ENCODE assay signal across 16 mouse cellular contexts in genomic region chr16:96408064-96408465, GRCm38 (mm10). TPM values are rescaled to one million over a fixed set of nuclear protein-coding genes. Genes with fewer than 3 reads are reported as not detected.
DNase-seq lines count a peak whose midpoint lies in the region; ATAC-seq and TF ChIP-seq lines count a peak whose summit lies in the region.
"Had no signal": no experiment of that assay in that cellular context is flagged by ENCODE, and none has a peak within 500 bp of the region (broad histone marks: within the 10 kb centered on the region; RNA-seq: fewer than 3 reads in every experiment).

No protein-coding gene starts in this region.

- no peaks in the 10 kb centered on the region for H3K9me3 ChIP-seq in kidney, postnatal 0 days (replicated peaks; ENCODE audit: low read length)
- H3K9me3 ChIP-seq in heart, embryonic 15.5 days (replicated peaks) = no peaks in the 10 kb centered on the region
- H3K9me3 ChIP-seq: limb, embryonic 13.5 days; lung, embryonic 15.5 days had no signal

- H3K27me3 ChIP-seq in kidney, postnatal 0 days (ENCODE audit: insufficient read depth, low read length) = no peaks in the 10 kb centered on the region
- no peaks in the 10 kb centered on the region for H3K27me3 ChIP-seq in heart, embryonic 15.5 days
- no peaks in the 10 kb centered on the region for H3K27me3 ChIP-seq in cerebellum, adult 2 months (ENCODE audit: control insufficient read depth, insufficient read depth, low read length)
- H3K27me3 ChIP-seq: limb, embryonic 13.5 days; lung, embryonic 15.5 days; Patski had no signal

- H3K27ac ChIP-seq in kidney, postnatal 0 days = no peak overlapping the region
- peak overlapping the region; percentile 61 for H3K27ac ChIP-seq in heart, embryonic 15.5 days
- no peak overlapping the region for H3K27ac ChIP-seq in cerebellum, adult 2 months (ENCODE audit: insufficient read depth, low read length)
- H3K27ac ChIP-seq: limb, embryonic 13.5 days; lung, embryonic 15.5 days had no signal

- TF ChIP-seq POLR2A in cerebellum, adult 2 months (IDR thresholded peaks at IDR 0.05; ENCODE audit: borderline replicate concordance, insufficient read depth, low read length) = no peak

- H3K4me3 ChIP-seq in kidney, postnatal 0 days (replicated peaks; ENCODE audit: low read depth, low read length) = no peak overlapping the region
- H3K4me3 ChIP-seq in heart, embryonic 15.5 days = no peak overlapping the region
- no peak overlapping the region for H3K4me3 ChIP-seq in cerebellum, adult 2 months (replicated peaks; ENCODE audit: insufficient read depth, low read depth, low read length)
- H3K4me3 ChIP-seq: erythroblast, embryonic 14.5 days; limb, embryonic 13.5 days; lung, embryonic 15.5 days had no signal

- peak; percentile 20 for DNase-seq in embryo, embryonic 11 days
- no peak for DNase-seq in embryo, embryonic 9.5 days (ENCODE audit: extremely low spot score)
- DNase-seq in kidney, postnatal 0 days (ENCODE audit: low spot score) = peak; percentile 2
- no peak for DNase-seq in kidney, postnatal 25 days
- peak; percentile 45 for DNase-seq in 416B (ENCODE audit: low read depth)
- no peak for DNase-seq in cerebellum, adult 2 months
- DNase-seq: adrenal gland, adult 8-10 months; cerebellum, adult 11-12 months; gastrocnemius, postnatal 36 days; kidney, adult 8-10 months had no signal

- H3K9ac ChIP-seq in kidney, postnatal 0 days (ENCODE audit: low read depth, low read length) = no peak overlapping the region
- no peak overlapping the region for H3K9ac ChIP-seq in heart, embryonic 15.5 days
- H3K9ac ChIP-seq: limb, embryonic 13.5 days; lung, embryonic 15.5 days had no signal

- H3K4me2 ChIP-seq in kidney, postnatal 0 days (ENCODE audit: low read length) = no peak overlapping the region
- H3K4me2 ChIP-seq in heart, embryonic 15.5 days = no peak overlapping the region
- H3K4me2 ChIP-seq: limb, embryonic 13.5 days; lung, embryonic 15.5 days had no signal

- H3K36me3 ChIP-seq in kidney, postnatal 0 days (ENCODE audit: insufficient read depth, low read length) = no peaks in the 10 kb centered on the region
- H3K36me3 ChIP-seq in heart, embryonic 15.5 days = no peaks in the 10 kb centered on the region
- H3K36me3 ChIP-seq: limb, embryonic 13.5 days; lung, embryonic 15.5 days had no signal

- 19% methylated on average over 4 of the region's 4 CpGs for WGBS in kidney, postnatal 0 days
- WGBS in heart, embryonic 15.5 days = 19% methylated on average over 4 of the region's 4 CpGs
- WGBS in cerebellum, adult 2 months = 17% methylated on average over 4 of the region's 4 CpGs

- no peak for ATAC-seq in kidney, postnatal 0 days (replicated peaks; ENCODE audit: low FRiP score, low read depth)
- peak; percentile 78 for ATAC-seq in heart, embryonic 15.5 days (replicated peaks; ENCODE audit: insufficient number of reproducible peaks, insufficient read depth, low FRiP score, low read depth)
- no peak for ATAC-seq in inflammation-experienced regulatory T-cells, adult 6 months
- ATAC-seq: Patski had no signal

- no peaks in the 10 kb centered on the region for H3K4me1 ChIP-seq in kidney, postnatal 0 days (replicated peaks; ENCODE audit: insufficient read depth, low read length)
- peaks cover 16% of the 10 kb centered on the region for H3K4me1 ChIP-seq in heart, embryonic 15.5 days (replicated peaks)
- H3K4me1 ChIP-seq in cerebellum, adult 2 months (ENCODE audit: control insufficient read depth, insufficient read depth, low read length) = no peaks in the 10 kb centered on the region
- H3K4me1 ChIP-seq: limb, embryonic 13.5 days; lung, embryonic 15.5 days had no signal

- no peak for TF ChIP-seq CTCF in kidney, postnatal 0 days (IDR thresholded peaks at IDR 0.05; ENCODE audit: low read depth)
- no peak for TF ChIP-seq CTCF in cerebellum, adult 2 months (IDR thresholded peaks at IDR 0.05; ENCODE audit: borderline replicate concordance, insufficient read depth, low read depth, low read length)

RNA-seq across cellular contexts. Expression of gene Itgb2l, which starts 35.4 kb away (rescaled TPM):
- 0.41 and 0.79 TPM in 2 replicates for polyA plus RNA-seq in kidney, postnatal 0 days (2015; fragmentation: Nextera tagmentation; extraction: Ambion mirVana)
- 0.10 TPM in 1 of 2 replicates, not detected in the other for polyA plus RNA-seq in heart, embryonic 15.5 days (2015; fragmentation: Nextera tagmentation; extraction: Ambion mirVana)
- polyA plus RNA-seq in inflammation-experienced regulatory T-cells, adult 6 months (2017; shearing (Covaris generic)) = not detected
- 0.03 TPM in 1 of 2 replicates, not detected in the other for polyA plus RNA-seq in cerebellum, adult 2 months (2012; rRNA removed)
- polyA plus RNA-seq: erythroblast, embryonic 14.5 days; limb, embryonic 13.5 days had no signal

RNA-seq across cellular contexts. Expression of gene Pcp4, which starts 59.3 kb away (rescaled TPM):
- 96.9 and 102 TPM in 2 replicates for polyA plus RNA-seq in kidney, postnatal 0 days (2015; fragmentation: Nextera tagmentation; extraction: Ambion mirVana)
- 0.59 and 4.2 TPM in 2 replicates for polyA plus RNA-seq in heart, embryonic 15.5 days (2015; fragmentation: Nextera tagmentation; extraction: Ambion mirVana)
- polyA plus RNA-seq in inflammation-experienced regulatory T-cells, adult 6 months (2017; shearing (Covaris generic)) = not detected
- 1,304 and 1,327 TPM in 2 replicates for polyA plus RNA-seq in cerebellum, adult 2 months (2012; rRNA removed)
- polyA plus RNA-seq: erythroblast, embryonic 14.5 days had no signal

Comparison
In these comparisons a context has a peak if more than half of its experiments do, and no peak if none do; other contexts are left out.
1. DNase-seq: peak in embryo, embryonic 11 days (single experiment), kidney, postnatal 0 days (single experiment) and 416B (single experiment); none in embryo, embryonic 9.5 days (single experiment), kidney, postnatal 25 days (0 of 2) and cerebellum, adult 2 months (0 of 2).
2. RNA of gene Pcp4, which starts 59.3 kb away (polyA plus RNA-seq): 1,304 to 1,327 TPM in cerebellum, adult 2 months and 96.9 to 102 TPM in kidney, postnatal 0 days; 0.59 to 4.2 TPM in heart, embryonic 15.5 days and not detected in inflammation-experienced regulatory T-cells, adult 6 months; every median in the first group is over 10 times any median in the second.